Mouse (Mus musculus) lung, postnatal 0 days (tissue): Measurements from ENCODE around the gene Sphk2.

Source experiments
- CTCF ChIP-seq: IDR thresholded peaks from 2 replicates; pipeline ENCODE4 v1.5.1; 2016; ENCODE audit warnings: antibody characterized with exemption, mild to moderate bottlenecking
- EP300 ChIP-seq: IDR thresholded peaks from 2 replicates; pipeline ENCODE4 v1.6.1; 2016; ENCODE audit warnings: antibody characterized with exemption, mild to moderate bottlenecking, control low read depth

GRCm38 (mm10) chr7:45689099-45689498 lies 28.7 kb downstream of the Sphk2 start:
- TF ChIP-seq CTCF: no peak
- no peak for TF ChIP-seq EP300
